Mouse (Mus musculus) neural tube, embryonic 11.5 days (tissue): ENCODE data around the gene Rasgrp4. TPM values are rescaled to one million over a fixed set of nuclear protein-coding genes. Genes with fewer than 3 reads are reported as not detected.

Source experiments
- ATAC-seq: fragments of 200-750 bp; cut with Nextera tagmentation; 2 replicates; pipeline ENCODE4 v1.8.0; 2017; ENCODE audit warnings: moderate number of reproducible peaks, mild to moderate bottlenecking, moderate TSS enrichment, moderate library complexity; ENCODE audit not compliant: insufficient read depth, low FRiP score, low TSS enrichment
- DNase-seq: peaks from one replicate; pipeline ENCODE4 v3.0.0-alpha.2; 2015; ENCODE audit warnings: low spot score
- H3K27ac ChIP-seq: fragments of 300-500 bp; sonication (generic); 2 replicates; pipeline ENCODE4 v1.5.1; 2014; ENCODE audit warnings: low read depth, mild to moderate bottlenecking, low read length
- H3K27me3 ChIP-seq: fragments of 300-500 bp; sonication (generic); 2 replicates; pipeline ENCODE4 v1.6.1; 2014; ENCODE audit warnings: mild to moderate bottlenecking, low read length, mixed read lengths; ENCODE audit not compliant: control insufficient read depth, insufficient read depth
- H3K36me3 ChIP-seq: fragments of 300-500 bp; sonication (generic); 2 replicates; pipeline ENCODE4 v1.6.1; 2014; ENCODE audit warnings: mild to moderate bottlenecking, low read length, moderate library complexity, mixed read lengths; ENCODE audit not compliant: control insufficient read depth, insufficient read depth
- H3K4me1 ChIP-seq: fragments of 300-500 bp; sonication (generic); 2 replicates; pipeline ENCODE4 v1.6.1; 2014; ENCODE audit warnings: low read length, mixed read lengths; ENCODE audit not compliant: control insufficient read depth, insufficient read depth
- H3K4me2 ChIP-seq: fragments of 300-500 bp; sonication (generic); 2 replicates; pipeline ENCODE4 v1.6.1; 2014; ENCODE audit warnings: low read depth, mild to moderate bottlenecking, moderate library complexity
- H3K4me3 ChIP-seq: fragments of 300-500 bp; sonication (generic); 2 replicates; pipeline ENCODE4 v1.5.1; 2014; ENCODE audit warnings: low read depth, low read length
- H3K9ac ChIP-seq: fragments of 300-500 bp; sonication (generic); 2 replicates; pipeline ENCODE4 v1.6.1; 2014; ENCODE audit warnings: mild to moderate bottlenecking, low read length
- H3K9me3 ChIP-seq: fragments of 300-500 bp; sonication (generic); 2 replicates; pipeline ENCODE4 v1.6.1; 2016; ENCODE audit warnings: low read length; ENCODE audit not compliant: control insufficient read depth
- WGBS: fragments of 180-500 bp; shearing (Covaris S2); extraction: QIAGEN DNeasy Blood & Tissue Kit; methylation state at CpG from one replicate; pipeline ENCODE4 v1.1.7; 2014; 5-methylcytosine and 5-hydroxymethylcytosine counted together
- polyA plus RNA-seq: library from polyadenylated mRNA; unstranded; fragments of >200 nt; fragmentation: Nextera tagmentation; extraction: Ambion mirVana; gene quantifications from 2 replicates; pipeline ENCODE4 v1.2.1, GENCODE M21; 2014

Rasgrp4 gene
- polyA plus RNA-seq, 1 experiment from 2014 or later: 0.82 TPM

GRCm38 (mm10) chr7:29169231-29170065, 34.8 kb downstream of the Rasgrp4 start:
- ATAC-seq (peak; percentile 77), DNase-seq (peak; percentile 88)
- Histone ChIP-seq H3K4me2 (peak overlapping the region; percentile 67), H3K4me3 (peak overlapping the region; percentile 60), H3K36me3 (peaks cover 7% of the 10 kb centered on the region), H3K27me3 (peaks cover 38% of the 10 kb centered on the region), H3K9ac (peak overlapping the region; percentile 68), H3K27ac (peak overlapping the region; percentile 74), H3K4me1 (peaks cover 16% of the 10 kb centered on the region), H3K9me3 (no peaks in the 10 kb centered on the region)
- under 1% methylated on average over 31 of the region's 39 CpGs for WGBS

DNA sequence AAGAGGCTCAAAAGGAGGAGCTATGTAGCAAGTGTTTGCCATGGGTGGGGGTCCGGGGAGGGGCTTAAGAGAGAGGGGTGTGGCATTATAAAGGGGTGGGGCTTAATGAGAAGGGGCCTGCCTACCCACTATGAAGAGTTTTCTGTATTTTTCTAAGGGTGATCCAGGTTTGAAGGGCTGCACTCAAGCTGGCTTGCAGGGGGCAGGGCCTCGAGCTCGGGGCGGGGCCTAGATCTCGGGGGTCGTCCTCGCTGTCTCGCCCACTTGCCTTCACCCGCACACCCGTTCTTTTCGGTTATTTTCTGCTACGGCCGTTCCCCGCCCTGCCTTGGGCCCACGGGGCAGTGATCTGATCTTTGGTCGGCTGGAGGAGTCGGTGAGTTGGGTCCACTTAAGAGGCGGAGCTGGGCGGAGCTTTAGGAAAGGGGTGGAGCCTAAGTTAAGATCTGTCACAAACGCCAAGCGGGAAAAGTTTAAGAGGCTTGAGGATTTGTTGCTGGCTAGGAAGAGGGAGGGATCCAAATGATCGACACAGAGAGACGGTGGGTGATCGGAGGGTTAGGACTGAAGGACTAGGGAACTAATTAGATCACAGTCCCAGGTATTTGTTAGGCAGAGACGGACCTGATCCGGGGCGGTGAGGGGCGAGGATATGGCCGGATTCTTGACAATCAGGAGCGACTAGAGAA, 35.6 kb downstream of the Rasgrp4 start, which contains the start of the genes Ggn and Spred3:
Gene Ggn (plus strand): TSS at position 145 of the 689 bp plus-strand sequence.
Gene Spred3 (minus strand): TSS at position 346 of the 689 bp plus-strand sequence.
- Histone ChIP-seq H3K27ac (peak within 1 kb of the TSS; percentile 74), H3K9ac (peak within 1 kb of the TSS; percentile 68), H3K9me3 (no peaks in the 10 kb centered on the region), H3K4me2 (peak within 1 kb of the TSS; percentile 67), H3K27me3 (peaks cover 39% of the 10 kb centered on the region), H3K4me1 (peaks cover 16% of the 10 kb centered on the region), H3K4me3 (peak within 1 kb of the TSS; percentile 60), H3K36me3 (peaks cover 15% of the 10 kb centered on the region)
- DNase-seq (peak; percentile 71), ATAC-seq (peak; percentile 22)
- under 1% methylated on average over 30 of the region's 30 CpGs for WGBS

GRCm38 (mm10) chr7:29170755-29171561, 36.3 kb downstream of the Rasgrp4 start:
- ATAC-seq: no peak
- peak; percentile 52 for DNase-seq
- Histone ChIP-seq H3K9me3 (no peaks in the 10 kb centered on the region), H3K9ac (peak overlapping the region; percentile 5; the same call in 1 of the 2 replicates), H3K4me2 (peak overlapping the region; percentile 67), H3K4me3 (peak overlapping the region; percentile 60), H3K36me3 (peaks cover 18% of the 10 kb centered on the region), H3K4me1 (peaks cover 16% of the 10 kb centered on the region), H3K27me3 (peaks cover 39% of the 10 kb centered on the region), H3K27ac (no peak overlapping the region)
- 1% methylated on average over 43 of the region's 43 CpGs for WGBS

GRCm38 (mm10) chr7:29171562-29172097, 37.0 kb downstream of the Rasgrp4 start:
- DNase-seq (no peak), ATAC-seq (no peak)
- Histone ChIP-seq H3K9ac (peak overlapping the region; percentile 5; the same call in 1 of the 2 replicates), H3K4me3 (peak overlapping the region; percentile 60), H3K4me1 (peaks cover 16% of the 10 kb centered on the region), H3K4me2 (peak overlapping the region; percentile 67), H3K36me3 (peaks cover 19% of the 10 kb centered on the region), H3K27ac (no peak overlapping the region), H3K27me3 (peaks cover 39% of the 10 kb centered on the region), H3K9me3 (no peaks in the 10 kb centered on the region)
- WGBS: 6% methylated on average over 34 of the region's 34 CpGs

DNA sequence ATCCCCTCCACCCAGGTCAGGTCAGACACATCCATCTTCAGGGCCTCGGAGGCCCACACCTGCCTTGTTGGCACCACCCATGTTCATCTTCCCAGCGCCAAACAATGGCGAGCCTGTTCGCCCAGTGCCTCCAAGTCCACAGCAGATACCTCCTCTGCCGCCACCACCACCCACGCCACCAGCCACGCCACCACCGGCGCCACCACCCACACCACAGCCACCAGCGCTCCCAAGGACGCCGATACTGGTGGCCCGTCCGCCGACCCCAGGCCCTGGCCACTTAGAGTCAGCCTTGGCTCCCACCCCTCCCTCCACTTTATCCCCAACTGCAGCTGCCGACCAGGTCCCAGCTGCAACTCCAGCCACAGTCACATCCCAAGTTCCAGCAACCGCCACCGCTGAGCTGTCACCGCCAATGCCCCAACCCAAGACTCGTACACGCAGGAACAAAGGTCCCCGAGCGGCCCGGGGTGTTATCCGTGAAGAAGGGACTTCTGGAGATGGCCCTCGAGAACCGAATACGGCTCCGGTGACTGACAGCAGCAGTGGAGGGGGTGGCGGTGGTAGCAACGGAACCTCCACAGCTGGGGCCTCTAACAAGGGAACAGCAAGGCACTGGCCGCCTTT, 37.9 kb downstream of the Rasgrp4 start:
- no peak overlapping the region for H3K4me2 ChIP-seq
- H3K9ac ChIP-seq: no peak overlapping the region
- H3K4me3 ChIP-seq: peak overlapping the region; percentile 10; the same call in 1 of the 2 replicates
- 29% methylated on average over 28 of the region's 32 CpGs for WGBS
- H3K27me3 ChIP-seq: peaks cover 36% of the 10 kb centered on the region
- no peaks in the 10 kb centered on the region for H3K9me3 ChIP-seq
- H3K4me1 ChIP-seq: peaks cover 16% of the 10 kb centered on the region
- DNase-seq: no peak
- H3K36me3 ChIP-seq: peaks cover 19% of the 10 kb centered on the region
- no peak overlapping the region for H3K27ac ChIP-seq
- ATAC-seq: no peak

DNA sequence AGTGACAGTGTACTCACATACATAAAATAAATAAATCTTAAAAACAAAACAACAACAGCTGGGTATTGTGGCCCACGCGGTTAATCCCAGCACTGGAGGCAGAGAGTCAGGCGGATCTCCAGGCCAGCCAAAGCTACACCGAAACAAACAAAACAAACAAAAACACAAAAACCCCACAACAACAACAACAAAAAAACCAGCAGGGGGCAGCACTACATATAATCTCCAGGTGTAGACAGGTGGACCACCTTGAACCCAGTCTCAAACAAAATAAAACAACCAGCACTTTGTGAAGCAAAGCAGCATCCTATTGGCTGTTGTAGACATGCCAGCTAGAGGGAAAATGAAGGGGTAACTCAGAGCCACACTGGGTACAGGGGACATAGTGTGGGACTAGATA, 43.5 kb downstream of the Rasgrp4 start:
- no peak overlapping the region for H3K4me3 ChIP-seq
- no peak overlapping the region for H3K4me2 ChIP-seq
- peaks cover 19% of the 10 kb centered on the region for H3K36me3 ChIP-seq

DNA sequence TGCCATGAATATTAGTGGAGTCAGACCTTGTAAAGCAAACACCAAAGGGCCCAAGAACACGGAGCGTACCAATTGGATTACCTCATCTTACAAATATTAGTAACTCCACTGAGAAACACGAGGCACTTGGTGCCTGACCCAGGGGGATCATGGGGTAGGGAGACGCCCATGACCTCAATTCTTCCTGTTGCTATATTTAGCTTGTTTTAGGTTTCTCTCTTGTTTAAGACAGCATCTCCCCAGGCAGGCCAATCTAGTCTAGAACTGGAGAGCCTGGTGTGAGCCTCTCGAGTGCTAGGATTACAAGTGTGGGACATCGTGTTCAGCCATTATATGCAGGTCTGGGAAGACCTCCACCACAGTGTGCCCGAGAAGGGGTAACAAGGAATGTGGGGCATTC, 44.7 kb downstream of the Rasgrp4 start:
- Histone ChIP-seq H3K4me1 (peaks cover 12% of the 10 kb centered on the region), H3K36me3 (peaks cover 13% of the 10 kb centered on the region), H3K4me2 (peak overlapping the region; percentile 80), H3K27me3 (peaks cover 3% of the 10 kb centered on the region; the same call in 1 of the 2 replicates), H3K9me3 (no peaks in the 10 kb centered on the region), H3K4me3 (peak overlapping the region; percentile 81), H3K27ac (no peak overlapping the region), H3K9ac (no peak overlapping the region)
- 61% methylated on average over 7 of the region's 7 CpGs for WGBS
- ATAC-seq (no peak), DNase-seq (no peak)

More for the DNA sequence above, 43.5 kb downstream of the Rasgrp4 start:
- Histone ChIP-seq H3K27ac (no peak overlapping the region), H3K4me1 (peaks cover 12% of the 10 kb centered on the region), H3K9me3 (no peaks in the 10 kb centered on the region), H3K9ac (no peak overlapping the region), H3K27me3 (peaks cover 12% of the 10 kb centered on the region)
- no peak for ATAC-seq
- no peak for DNase-seq
- 94% methylated on average over 4 of the region's 4 CpGs for WGBS
